Mouse (Mus musculus): ENCODE measurements at regions not wholly inside any gene's neighbourhood (a gene's known extent, or its start where the extent isn't known, plus 50 kb on each side); places are given as distances from the start of the nearest gene placed in this dataset.

- no peak for DNase-seq (ENCODE audit: low spot score)
Measured at GRCm38 (mm10) chr3:38130088-38130487, 354.6 kb downstream of the Ankrd50 start.

- no peak for DNase-seq (ENCODE audit: low spot score)
Measured at GRCm38 (mm10) chr3:38129167-38129500, 355.5 kb downstream of the Ankrd50 start.

GRCm38 (mm10) chr3:38128486-38129166 lies 356.0 kb downstream of the Ankrd50 start:
- DNase-seq (ENCODE audit: low spot score): peak; percentile 64

- DNase-seq (ENCODE audit: low spot score): peak; percentile 49
Measured at GRCm38 (mm10) chr3:38116071-38116787, 368.4 kb downstream of the Ankrd50 start.

GRCm38 (mm10) chr3:38112568-38112967 lies 372.1 kb downstream of the Ankrd50 start:
- no peak for DNase-seq (ENCODE audit: low spot score)

- DNase-seq (ENCODE audit: low spot score): no peak
Measured at GRCm38 (mm10) chr3:38105022-38105857, 379.4 kb downstream of the Ankrd50 start.

- no peak for DNase-seq (ENCODE audit: low spot score)
Measured at GRCm38 (mm10) chr3:38104418-38104817, 380.1 kb upstream of the Gm5148 start.

GRCm38 (mm10) chr3:38102985-38103384 lies 378.7 kb upstream of the Gm5148 start:
- peak; percentile 42 for DNase-seq (ENCODE audit: low spot score)

- no peak for DNase-seq (ENCODE audit: low spot score)
Measured at GRCm38 (mm10) chr3:38102181-38102580, 377.9 kb upstream of the Gm5148 start.

GRCm38 (mm10) chr3:38094370-38094979 lies 370.2 kb upstream of the Gm5148 start:
- DNase-seq (ENCODE audit: low spot score): no peak

- DNase-seq (ENCODE audit: low spot score): no peak
Measured at GRCm38 (mm10) chr3:38084548-38084947, 360.3 kb upstream of the Gm5148 start.

- DNase-seq (ENCODE audit: low spot score): no peak
Measured at GRCm38 (mm10) chr3:38082386-38082785, 358.1 kb upstream of the Gm5148 start.

GRCm38 (mm10) chr3:38076835-38077234 lies 352.5 kb upstream of the Gm5148 start:
- DNase-seq (ENCODE audit: low spot score): no peak

GRCm38 (mm10) chr3:38073946-38074345 lies 349.7 kb upstream of the Gm5148 start:
- DNase-seq (ENCODE audit: low spot score): no peak

GRCm38 (mm10) chr3:38055627-38056026 lies 331.3 kb upstream of the Gm5148 start:
- DNase-seq (ENCODE audit: low spot score): peak; percentile 8

GRCm38 (mm10) chr3:38052941-38053340 lies 328.7 kb upstream of the Gm5148 start:
- no peak for DNase-seq (ENCODE audit: low spot score)

GRCm38 (mm10) chr3:38051748-38052147 lies 327.5 kb upstream of the Gm5148 start:
- DNase-seq (ENCODE audit: low spot score): no peak

- DNase-seq (ENCODE audit: low spot score): no peak
Measured at GRCm38 (mm10) chr3:38050856-38051255, 326.6 kb upstream of the Gm5148 start.

- no peak for DNase-seq (ENCODE audit: low spot score)
Measured at GRCm38 (mm10) chr3:38050366-38050765, 326.1 kb upstream of the Gm5148 start.

GRCm38 (mm10) chr3:38049290-38049689 lies 325.0 kb upstream of the Gm5148 start:
- DNase-seq (ENCODE audit: low spot score): no peak

GRCm38 (mm10) chr3:38047445-38047844 lies 323.2 kb upstream of the Gm5148 start:
- DNase-seq (ENCODE audit: low spot score): no peak

GRCm38 (mm10) chr3:38046611-38047010 lies 322.3 kb upstream of the Gm5148 start:
- DNase-seq (ENCODE audit: low spot score): no peak
